Mouse (Mus musculus) layer of hippocampus, adult 11-12 months (tissue): ENCODE data around the gene Aqp5.

Experiments
- DNase-seq: peaks from one replicate; pipeline ENCODE4 v3.0.0; 2022; ENCODE audit warnings: low spot score

The Aqp5 gene

DNA sequence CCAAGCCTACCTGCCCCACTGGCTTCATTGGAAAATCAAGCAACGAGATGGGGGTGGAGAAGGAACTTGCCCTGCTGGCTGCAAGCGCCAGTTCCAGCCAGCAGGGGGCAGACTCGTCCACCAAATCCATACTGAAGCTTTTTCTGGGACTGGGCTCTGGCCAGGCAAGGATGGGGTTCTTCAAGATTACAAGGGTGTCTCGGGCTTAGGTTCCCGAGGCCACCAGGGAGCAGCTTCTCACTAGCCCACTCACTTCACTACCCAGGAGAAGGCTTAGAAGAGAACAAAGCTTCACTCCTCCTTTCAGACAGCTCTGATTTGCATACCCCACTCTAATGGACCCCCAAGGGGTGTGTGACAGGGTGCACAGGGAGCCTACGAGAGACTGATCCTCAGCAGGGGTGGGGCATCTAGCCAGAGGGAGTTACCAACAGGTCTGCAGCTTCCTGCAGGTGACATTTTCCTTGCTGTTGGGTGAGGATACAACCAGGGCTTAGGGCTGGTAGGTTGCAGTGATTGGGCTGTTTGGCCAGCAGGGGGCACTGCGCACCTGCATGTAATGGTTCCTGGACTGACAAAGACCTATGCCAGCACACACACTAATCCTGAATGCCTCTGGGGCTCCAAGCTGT lies 5.6 kb downstream of the Aqp5 start:
- peak; percentile 89 for DNase-seq

DNA sequence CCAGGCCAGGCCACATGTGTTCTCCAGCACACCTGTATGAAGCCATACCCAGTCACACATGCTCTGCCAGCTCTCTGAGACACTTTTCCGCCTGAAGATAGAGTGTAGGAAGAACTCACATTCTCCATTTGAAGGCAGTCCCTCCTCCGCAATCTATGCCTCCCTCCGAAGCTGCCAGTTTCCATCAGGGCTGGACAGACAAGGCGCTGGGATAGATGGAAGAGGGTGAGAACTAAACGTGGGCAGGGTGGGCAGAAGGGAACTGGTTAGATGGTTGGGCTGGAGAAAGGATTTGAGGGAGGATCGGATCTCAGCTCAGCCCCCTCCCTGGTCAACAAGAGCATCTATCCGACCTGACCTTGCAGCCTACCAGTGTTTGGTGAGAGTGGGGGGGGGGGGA lies 6.3 kb downstream of the Aqp5 start:
- no peak for DNase-seq

DNA sequence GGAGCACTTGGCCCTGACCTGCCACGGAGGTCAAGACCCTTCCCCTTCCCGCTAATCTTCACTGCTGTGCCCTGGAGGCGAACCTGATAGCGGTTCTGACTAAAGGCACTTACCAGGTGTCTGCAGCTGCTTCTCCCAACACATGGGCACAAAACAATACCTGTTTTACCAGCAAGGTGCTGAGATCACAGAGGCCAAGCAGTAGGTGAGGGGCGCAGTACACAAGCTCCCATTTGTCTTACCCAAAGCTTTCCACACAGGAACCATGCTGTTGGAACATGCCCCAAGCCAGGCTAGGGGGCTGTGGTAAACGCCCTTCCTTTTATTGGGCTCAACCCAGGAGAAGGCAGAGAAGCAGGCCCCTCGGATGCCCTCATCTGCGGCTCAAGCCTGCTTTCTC lies 7.0 kb downstream of the Aqp5 start:
- DNase-seq, result no peak

DNA sequence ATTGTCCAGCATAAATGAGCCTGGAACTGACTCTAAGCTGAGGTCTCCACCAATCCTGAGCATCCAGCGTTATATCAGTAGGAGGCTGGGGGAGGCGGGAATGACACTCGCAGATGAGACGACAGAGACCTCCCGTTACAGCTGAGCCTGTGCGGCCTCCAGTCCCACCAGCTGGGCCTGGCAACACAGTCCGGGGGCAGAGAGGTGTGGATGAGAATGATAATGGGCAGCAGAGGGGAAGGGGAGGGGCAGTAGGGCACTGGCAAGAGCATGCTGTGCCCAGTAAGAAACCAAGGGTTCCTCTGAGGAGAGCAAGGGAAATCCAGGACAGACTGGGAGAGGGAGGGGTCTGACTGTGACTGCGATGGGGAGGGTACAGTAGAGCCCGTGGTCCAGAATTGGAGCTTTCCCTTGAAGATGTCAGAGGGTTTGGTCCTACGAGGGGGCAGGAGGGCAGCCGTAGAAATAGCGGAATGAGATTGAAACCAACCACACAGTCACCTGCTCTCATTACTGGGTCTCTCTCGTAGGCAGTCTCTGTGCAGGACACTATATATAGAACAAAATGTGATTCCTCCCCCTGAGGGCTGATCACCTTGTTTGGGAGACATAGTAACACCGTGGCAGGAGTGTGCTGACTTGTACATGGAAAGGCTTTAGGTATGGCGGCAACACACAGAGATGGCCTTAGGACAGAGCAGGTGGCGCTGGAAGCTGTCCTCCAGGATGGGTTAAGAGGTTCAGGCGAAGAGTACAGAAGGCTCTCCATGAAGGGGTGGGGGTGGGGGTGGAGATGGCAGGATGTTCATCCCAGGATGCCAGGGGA lies 8.9 kb downstream of the Aqp5 start:
- no peak for DNase-seq

DNA sequence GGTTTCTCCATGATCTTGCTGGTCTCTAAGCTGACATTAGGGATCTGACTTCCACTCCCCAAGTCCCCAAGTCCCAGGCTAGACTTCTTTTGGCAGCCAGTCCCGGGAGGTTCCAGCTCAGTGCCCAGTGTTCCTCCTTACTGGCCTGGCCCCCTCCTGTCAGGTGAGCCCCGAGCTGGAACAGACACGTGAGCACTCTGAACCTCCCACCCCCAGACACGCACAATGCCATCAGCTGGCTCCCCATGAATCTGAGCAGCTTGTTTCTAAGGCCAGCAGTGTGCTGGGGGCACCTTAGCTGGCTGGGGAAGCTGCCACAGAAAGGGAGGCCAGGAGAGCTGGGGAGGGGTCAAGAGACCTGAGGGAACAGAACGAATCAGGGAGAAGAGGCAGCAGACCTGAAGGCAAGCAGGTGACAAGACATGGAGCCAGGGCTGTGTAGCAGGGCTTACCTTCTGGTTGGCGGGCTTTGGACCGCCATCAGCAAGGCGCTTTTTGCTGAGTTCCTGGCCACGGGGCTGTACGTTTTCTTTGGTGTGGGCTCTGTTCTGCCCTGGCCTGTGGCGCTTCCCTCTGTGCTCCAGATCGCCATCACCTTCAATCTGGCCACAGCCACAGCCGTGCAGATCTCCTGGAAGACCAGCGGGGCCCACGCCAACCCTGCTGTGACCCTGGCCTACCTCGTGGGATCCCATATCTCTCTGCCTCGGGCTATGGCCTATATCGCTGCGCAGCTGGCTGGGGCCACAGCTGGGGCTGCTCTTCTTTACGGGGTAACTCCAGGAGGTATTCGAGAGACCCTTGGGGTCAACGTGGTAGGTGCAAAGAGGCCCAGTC lies 10.6 kb downstream of the Aqp5 start, which contains the start of gene Aqp6:
Gene Aqp6 (plus strand): TSS at position 415 of the 837 bp plus-strand sequence.
- DNase-seq, result no peak

DNA sequence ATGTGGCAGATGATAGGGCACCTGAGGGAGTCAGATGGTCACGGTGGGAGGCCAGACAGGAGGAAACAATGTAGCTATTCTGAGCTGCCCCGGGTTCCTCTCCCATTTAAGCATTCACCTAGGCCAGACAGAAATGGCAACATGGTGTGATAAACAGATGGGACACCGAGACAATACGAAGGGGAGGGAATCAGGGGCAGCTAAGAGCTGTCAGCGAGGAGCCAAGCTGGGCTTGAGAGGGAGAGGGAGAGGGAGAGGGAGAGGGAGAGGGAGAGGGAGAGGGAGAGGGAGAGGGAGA lies 11.2 kb downstream of the Aqp5 start:
- no peak for DNase-seq

DNA sequence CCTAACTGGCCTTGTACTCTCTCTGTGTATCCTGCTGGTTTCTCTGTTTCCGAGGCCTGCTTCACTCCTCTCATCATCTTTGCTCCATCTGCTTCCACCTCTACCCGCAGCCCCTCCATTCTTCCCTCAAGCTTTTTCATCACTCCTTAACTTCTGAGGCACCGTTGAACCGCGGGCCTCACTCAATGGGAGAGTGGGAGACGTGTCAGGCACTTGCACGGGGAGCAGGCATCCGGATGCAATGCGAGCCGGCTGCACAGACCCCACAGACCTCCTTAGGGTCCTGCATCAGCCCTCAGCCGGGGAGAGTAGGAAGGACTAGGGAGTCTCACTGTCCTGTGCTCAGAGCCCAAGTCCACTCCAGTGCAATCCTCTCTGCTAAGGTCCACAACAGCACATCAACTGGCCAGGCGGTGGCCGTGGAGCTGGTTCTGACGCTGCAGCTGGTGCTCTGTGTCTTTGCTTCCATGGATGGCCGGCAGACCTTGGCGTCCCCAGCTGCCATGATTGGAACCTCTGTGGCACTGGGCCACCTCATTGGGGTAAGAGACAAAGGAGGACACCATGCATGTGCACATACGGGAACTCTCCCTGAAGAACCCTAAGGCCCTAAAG lies 11.7 kb downstream of the Aqp5 start:
- DNase-seq, result no peak

DNA sequence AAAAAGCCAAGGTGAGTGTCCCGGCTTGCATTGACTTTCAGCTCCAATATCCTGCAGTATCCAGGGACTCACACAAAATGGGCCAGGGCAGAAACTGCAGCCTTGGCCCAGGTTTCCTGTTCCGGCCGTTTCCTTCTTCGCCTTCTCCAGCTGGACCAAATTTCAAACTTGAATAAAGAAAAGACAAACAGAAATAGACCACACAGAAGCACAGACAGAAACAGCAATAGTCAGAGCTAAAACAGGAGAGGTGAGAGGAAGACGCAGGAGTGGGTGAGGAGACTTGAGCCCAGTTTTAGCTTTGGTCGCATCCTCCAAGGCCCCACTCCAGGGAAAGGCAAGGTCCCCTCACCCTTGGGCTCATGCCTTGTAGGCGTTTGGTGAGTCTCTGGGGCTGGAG lies 12.6 kb downstream of the Aqp5 start:
- no peak for DNase-seq

DNA sequence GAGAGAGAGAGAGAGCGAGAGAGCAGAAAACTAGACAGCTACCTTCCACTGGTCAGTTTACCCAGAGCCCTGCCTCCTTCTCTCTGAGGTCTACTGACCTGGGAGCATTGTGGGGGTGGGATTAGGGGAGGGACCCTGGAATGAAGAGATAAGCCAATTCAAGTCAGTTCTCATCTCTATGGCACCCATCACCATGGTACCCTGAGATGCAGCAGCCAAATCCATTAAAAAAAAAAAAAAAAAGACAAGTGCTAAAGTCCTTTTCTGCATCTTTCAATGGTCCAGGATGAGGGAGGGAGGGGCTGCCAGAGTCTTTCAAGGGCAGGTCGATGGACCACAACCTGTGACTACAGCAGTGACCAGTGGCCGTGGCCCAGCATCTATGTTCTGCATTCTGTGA lies 15.0 kb downstream of the Aqp5 start:
- DNase-seq, result no peak

DNA sequence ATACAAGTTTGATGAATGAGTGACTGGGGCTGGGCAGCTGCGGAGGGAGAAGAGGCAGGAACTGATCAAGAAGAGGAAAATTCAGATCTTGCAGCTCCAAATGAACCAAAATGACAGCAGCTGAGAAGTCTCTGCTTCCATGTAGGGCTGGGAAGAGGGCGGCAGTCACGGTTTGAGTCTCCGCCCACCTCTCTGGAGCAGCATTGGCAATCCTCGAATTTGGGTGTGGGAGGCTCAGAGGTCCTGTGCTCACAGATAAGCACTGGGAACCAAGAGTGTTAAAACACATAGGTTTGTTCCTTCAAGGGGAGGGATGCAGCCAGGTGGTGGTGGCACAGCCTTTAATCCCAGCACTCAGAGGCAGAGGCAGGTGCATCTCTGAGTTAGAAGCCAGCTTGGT lies 15.9 kb downstream of the Aqp5 start:
- no peak for DNase-seq

DNA sequence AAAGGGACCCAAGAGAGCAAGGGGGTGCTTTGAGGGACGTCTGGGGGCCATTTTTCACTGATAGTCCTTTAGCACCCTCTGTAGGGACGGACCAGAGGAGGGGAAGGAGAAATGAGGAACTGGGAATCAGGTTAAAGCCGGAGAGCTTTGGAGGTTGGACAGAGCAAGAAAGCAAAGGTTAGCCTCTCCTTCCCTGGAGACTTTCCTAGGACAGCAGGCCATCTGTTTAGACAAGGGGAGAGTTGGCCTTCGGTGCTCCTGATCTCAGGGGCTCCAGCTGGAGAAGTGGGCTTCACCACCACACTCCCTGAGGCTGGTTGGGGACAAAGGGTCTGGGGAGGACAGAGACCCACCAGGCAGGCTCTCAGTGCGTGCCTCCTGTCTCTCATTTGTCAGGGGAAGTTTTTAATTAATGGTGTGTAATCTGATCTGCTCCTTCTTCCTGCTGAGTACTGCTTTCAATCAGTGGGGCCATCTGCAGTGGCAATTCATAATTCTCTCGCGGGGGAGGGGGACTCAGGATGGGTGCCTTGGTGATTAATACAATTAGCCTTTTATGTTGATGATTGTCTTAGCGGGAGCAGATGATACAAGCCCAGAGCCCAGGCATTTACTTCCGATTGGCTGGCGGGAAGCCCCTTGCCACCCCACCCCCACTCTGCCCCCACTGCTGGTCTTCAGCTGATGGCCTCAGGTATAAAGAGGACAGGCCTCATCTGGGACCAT lies 17.0 kb downstream of the Aqp5 start:
- peak; percentile 40 for DNase-seq

DNA sequence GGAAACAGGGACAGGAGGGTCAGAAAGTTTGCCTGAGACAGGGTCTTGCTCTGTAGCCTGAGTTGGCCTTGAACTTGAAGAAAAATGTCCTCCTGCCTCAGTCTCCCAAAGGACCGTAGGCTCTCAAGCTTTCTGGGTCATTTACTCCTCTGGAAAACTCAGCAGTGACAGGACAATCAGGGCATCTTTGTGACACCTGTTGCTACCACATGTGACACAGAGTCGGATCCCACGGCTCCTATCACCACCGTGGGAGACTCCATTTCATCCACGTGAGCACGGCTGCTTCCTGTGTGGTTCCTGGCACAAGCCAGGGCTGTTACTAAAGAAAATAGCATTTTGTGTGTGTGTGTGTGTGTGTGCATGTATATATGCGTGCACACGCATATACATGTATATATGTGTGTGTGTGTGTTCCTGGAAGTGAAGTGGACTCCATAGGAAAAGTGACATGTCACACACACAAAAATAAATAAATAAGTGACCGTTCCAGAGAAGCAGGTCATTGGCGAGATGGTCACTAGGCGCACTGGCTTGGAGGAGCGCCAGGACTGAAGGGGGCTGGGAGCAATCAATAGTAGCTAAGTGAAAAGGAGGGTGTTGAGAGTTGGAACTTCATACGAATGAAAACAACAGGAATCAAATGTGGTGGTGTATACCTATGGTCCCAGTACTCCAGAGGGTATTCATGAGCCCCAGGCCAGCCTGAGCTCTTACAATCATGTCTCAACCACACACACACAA lies 18.0 kb downstream of the Aqp5 start:
- DNase-seq, result no peak

DNA sequence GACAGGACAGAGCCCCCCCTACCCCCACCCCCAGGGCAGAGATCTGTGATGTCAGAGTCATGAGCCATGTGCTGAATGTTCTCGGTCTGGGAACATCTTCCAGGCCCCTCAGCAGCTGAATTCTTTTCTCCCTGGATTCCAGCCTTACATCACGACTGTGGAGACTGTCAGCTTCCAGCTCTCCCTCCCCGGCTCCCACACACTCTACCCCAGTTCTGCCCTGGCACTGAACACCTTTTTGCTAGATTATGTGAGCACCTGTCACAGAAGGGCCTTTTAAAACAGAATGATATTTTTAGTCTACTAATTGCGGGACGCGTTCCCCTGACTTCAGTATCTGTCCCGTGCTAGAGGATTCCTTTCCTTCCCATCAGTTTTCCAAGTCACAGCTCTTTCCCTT lies 21.0 kb downstream of the Aqp5 start:
- no peak for DNase-seq

DNA sequence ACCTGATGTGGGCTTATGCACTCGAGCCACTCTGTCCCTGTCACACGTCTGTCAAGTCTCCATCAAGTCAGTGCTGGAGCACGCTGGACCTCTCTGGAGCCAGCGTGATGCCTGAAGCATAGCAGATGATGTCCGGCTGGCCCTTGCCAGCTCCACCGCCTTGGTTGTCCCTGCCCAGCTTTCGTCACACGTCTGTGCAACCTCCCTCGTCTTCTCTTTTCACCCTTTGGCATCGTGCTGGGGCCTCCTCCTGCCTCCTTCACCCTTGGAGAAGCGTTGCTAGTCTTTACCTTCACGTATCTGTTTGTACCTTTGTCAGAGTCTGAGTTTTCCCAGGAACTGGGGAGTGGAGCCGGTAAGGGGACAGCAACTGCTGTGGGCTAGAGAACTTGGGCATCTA lies 23.7 kb downstream of the Aqp5 start:
- no peak for DNase-seq

DNA sequence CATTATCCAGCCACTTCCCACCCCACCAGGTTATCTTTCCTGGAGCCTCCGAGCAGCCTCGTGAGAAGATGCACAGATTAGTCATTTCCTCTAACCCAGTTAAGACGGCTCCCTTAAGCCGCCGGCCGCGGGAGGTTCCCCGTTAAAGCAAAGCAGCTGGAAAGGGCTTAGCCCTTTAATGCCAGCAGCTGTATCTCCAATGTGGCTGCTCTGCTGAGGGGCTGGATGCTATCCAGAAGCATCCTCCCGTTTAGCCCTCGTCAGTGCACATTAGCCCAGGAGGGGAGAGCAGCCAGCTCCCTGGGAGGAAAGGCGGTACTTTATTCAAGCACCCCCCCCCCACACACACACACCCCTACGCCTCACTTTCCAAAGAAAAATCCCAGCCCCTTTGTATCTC lies 24.2 kb downstream of the Aqp5 start:
- DNase-seq, result no peak

DNA sequence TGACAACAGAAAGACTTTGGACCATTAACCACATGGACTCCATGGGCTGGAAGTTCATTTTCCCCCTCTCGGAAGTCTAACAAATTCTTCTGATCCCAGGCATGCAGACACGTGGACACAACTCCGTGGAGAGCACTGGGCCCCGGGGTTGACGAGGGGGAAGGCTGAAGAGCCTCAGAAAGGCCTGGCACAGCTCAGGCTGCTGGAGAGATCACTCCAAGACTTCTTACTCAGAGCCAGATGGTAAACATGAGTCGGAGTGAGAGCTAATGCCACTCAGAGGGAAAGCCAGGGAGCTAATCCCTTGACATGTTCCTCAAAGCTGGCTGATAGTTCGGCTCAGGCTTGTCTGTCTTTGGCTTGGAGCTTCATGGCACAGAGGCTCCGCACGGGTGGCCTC lies 24.7 kb downstream of the Aqp5 start:
- DNase-seq, result no peak

DNA sequence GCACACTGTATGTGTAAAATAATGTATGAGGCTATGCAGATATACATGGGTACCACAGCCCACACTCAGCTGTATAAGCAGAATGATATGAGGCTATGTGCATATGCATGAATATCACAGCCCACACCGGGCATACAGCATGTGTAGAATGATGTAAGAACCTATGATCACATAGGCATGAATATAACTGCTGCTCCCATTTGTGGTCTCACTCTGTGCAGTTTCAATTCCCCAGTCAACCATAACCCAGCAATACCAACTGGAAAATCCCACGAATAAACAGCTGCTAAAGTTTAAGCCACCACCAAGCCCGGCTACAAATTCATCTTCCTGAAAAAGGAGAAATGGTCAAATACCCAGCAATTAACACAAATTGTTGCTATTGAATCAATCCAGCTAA lies 28.0 kb downstream of the Aqp5 start:
- DNase-seq, result no peak

DNA sequence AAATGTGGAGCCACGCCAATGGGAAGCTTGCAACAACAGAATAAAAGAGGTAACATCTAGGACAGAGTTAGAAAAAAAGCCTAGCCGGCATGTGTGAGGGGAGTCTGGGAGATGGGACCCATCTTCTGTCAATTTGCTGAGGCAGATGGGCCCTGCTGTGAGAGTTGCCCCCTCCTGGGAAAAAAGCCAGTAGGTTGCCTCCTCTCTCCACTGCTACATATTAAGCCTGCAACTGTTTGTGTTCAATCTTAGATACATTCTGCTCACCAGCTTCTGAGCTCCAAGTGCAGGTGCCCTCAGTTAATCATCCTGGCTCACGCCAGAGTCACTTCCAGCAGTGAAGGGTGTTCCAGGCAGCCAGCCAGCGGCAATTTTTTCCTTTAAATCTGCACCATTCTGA lies 29.2 kb downstream of the Aqp5 start:
- peak; percentile 48 for DNase-seq

DNA sequence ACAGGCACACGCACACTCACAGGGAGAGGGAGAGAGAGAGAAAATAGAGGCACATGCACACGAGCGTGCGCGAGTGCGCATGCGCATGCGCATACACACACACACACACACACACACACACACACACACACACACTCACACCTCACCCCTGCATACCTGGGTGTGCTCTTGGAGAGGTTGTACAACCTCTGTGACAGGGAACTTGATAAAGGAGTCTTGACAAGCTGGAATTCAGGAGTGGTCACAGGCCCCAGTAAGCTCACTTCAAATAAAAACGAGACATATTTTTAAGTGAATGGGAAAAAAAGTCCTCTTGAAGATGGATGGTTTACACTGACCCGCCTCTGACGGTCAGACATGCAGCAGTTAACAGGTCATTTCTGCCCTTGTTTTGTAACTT lies 31.5 kb downstream of the Aqp5 start:
- no peak for DNase-seq

DNA sequence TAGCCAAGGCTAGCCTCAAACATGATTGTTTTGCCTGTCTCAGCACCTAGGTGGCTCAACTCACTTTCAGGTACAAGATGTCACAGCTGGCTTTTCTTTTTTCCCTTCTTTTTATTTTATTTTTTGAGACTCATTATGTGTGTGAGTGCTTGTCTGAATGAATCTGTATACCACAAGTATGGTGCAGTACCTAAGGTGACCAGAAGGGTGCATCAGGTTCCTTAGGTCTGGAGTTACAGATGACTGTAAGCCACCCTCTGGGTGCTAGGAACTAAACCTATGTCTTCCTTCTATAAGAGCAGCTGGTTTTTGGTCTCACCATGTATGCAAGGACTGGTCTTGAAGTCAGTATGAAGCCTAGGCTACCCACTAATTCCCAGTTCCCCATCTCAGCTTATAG lies 41.0 kb downstream of the Aqp5 start:
- DNase-seq, result no peak

DNA sequence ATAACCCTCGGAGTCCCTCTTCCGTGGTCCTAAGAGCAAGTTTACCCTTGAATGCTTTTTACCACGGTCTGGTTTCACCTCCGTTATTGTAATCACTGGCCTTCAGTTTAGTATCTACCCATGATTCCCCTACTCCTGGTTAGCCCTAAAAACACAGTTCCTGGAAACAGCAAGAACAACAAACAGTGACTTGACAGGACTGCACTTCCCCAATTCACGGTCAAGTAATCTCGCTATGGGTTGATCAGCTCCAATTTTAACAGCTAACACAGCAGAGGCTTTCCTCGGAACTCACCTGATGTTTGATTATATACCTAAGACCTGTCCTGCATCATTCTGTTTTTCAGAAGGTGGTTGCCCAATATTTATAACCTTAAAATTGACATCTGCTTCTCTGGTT lies 44.1 kb downstream of the Aqp5 start:
- no peak for DNase-seq
